Mouse (Mus musculus) ovary, adult 10 weeks (tissue): ENCODE measurements around the gene Ttc7. TPM values are rescaled to one million over a fixed set of nuclear protein-coding genes. Genes with fewer than 3 reads are reported as not detected.

Experiments used
- polyA plus RNA-seq: library from polyadenylated mRNA; stranded (reverse); fragments of 350-450 nt; fragmentation: Illumina TruSeq; extraction: RNeasy Lipid Tissue Mini Kit (QIAGEN cat#74804); gene quantifications from one replicate; pipeline ENCODE4 v1.2.3, GENCODE M21; 2014

Gene Ttc7
- polyA plus RNA-seq = 1.7 TPM

GRCm38 (mm10) chr17:87282706-87283053 is at the start of gene Ttc7:
Gene Ttc7, plus strand, starts transcription at chr17:87282886.

GRCm38 (mm10) chr17:87265792-87266186 is 16.9 kb upstream of the Ttc7 start, which contains the start of gene Mcfd2:
Gene Mcfd2, minus strand, starts transcription at chr17:87265935.

GRCm38 (mm10) chr17:87427511-87427910 is 144.8 kb downstream of the Ttc7 start, which contains the start of gene Stpg4:
Gene Stpg4, minus strand, starts transcription at chr17:87427741.

Other genes with a start within 250 kb of the Ttc7 start
- 28.6 TPM for gene Socs5, start 175.2 kb upstream of the Ttc7 start, polyA plus RNA-seq
- gene Mcfd2, start 17.0 kb upstream of the Ttc7 start, polyA plus RNA-seq = 98.7 TPM
- gene Stpg4, start 144.9 kb downstream of the Ttc7 start, polyA plus RNA-seq = not detected
- 1,634 TPM for gene Calm2, start 164.0 kb downstream of the Ttc7 start, polyA plus RNA-seq